Mouse (Mus musculus) forebrain, embryonic 14.5 days (tissue): ENCODE results near the gene Slc25a5. TPM values are rescaled to one million over a fixed set of nuclear protein-coding genes. Genes with fewer than 3 reads are reported as not detected.

Experiments used
- ATAC-seq: fragments of 200-750 bp; cut with Nextera tagmentation; 2 replicates; pipeline ENCODE4 v1.8.0; 2017; ENCODE audit warnings: mild to moderate bottlenecking, moderate library complexity
- DNase-seq: peaks from one replicate; pipeline ENCODE4 v3.0.0-alpha.2; 2015; ENCODE audit warnings: low spot score
- H3K27ac ChIP-seq: fragments of 300-500 bp; sonication (generic); 2 replicates; pipeline ENCODE4 v1.5.1; 2014; ENCODE audit warnings: low read depth, mild to moderate bottlenecking, control low read depth, low read length, moderate library complexity
- H3K27me3 ChIP-seq: fragments of 300-500 bp; sonication (generic); replicated peaks from 2 replicates; pipeline ENCODE4 v1.6.1; 2014; ENCODE audit warnings: low read length, control low read depth, mixed read lengths; ENCODE audit not compliant: control insufficient read depth, insufficient read depth
- H3K36me3 ChIP-seq: fragments of 300-500 bp; sonication (generic); 2 replicates; pipeline ENCODE4 v1.6.1; 2014; ENCODE audit warnings: low read length, control low read depth; ENCODE audit not compliant: control insufficient read depth, insufficient read depth
- H3K4me1 ChIP-seq: fragments of 300-500 bp; sonication (generic); 2 replicates; pipeline ENCODE4 v1.6.1; 2014; ENCODE audit warnings: antibody characterized with exemption, low read length, control low read depth; ENCODE audit not compliant: control insufficient read depth, insufficient read depth
- H3K4me2 ChIP-seq: fragments of 300-500 bp; sonication (generic); 2 replicates; pipeline ENCODE4 v1.6.1; 2014; ENCODE audit warnings: mild to moderate bottlenecking, control low read depth, low read length
- H3K4me3 ChIP-seq: fragments of 300-500 bp; sonication (generic); 2 replicates; pipeline ENCODE4 v1.5.1; 2014; ENCODE audit warnings: low read depth, low read length, control low read depth
- H3K9ac ChIP-seq: fragments of 300-500 bp; sonication (generic); 2 replicates; pipeline ENCODE4 v1.6.1; 2014; ENCODE audit warnings: mild to moderate bottlenecking, low read length, control low read depth, moderate library complexity
- H3K9me3 ChIP-seq: fragments of 300-500 bp; sonication (generic); replicated peaks from 2 replicates; pipeline ENCODE4 v1.6.1; 2016; ENCODE audit warnings: low read length, control low read depth, mixed read lengths; ENCODE audit not compliant: control insufficient read depth
- WGBS: fragments of 180-500 bp; shearing (Covaris S2); extraction: QIAGEN DNeasy Blood & Tissue Kit; methylation state at CpG from one replicate; pipeline ENCODE4 v1.1.7; 2014; 5-methylcytosine and 5-hydroxymethylcytosine counted together
- polyA plus RNA-seq: library from polyadenylated mRNA; unstranded; fragments of >200 nt; fragmentation: Nextera tagmentation; extraction: Ambion mirVana; gene quantifications from 2 replicates; pipeline ENCODE4 v1.2.1, GENCODE M21; 2014

Slc25a5 gene
- 589 and 711 TPM in 2 replicates for polyA plus RNA-seq

- Histone ChIP-seq H3K4me1 (no peaks in the 10 kb centered on the region), H3K9ac (peak within 1 kb of the TSS; percentile 72), H3K36me3 (0 out of 2 replicates have a peak, but pooled peaks cover 11% of the 10 kb centered on the region), H3K4me2 (peak within 1 kb of the TSS; percentile 51), H3K9me3 (no peaks in the 10 kb centered on the region), H3K27me3 (no peaks in the 10 kb centered on the region), H3K27ac (peak within 1 kb of the TSS; percentile 72; the same call in 1 of the 2 replicates), H3K4me3 (peak within 1 kb of the TSS; percentile 54)
- peak; percentile 86 for DNase-seq
- ATAC-seq, result peak; percentile 95
- 32% methylated on average over 41 of the region's 41 CpGs for WGBS
Observed at GRCm38 (mm10) chrX:36795424-36796162, at the start of gene Slc25a5. Gene Slc25a5 (plus strand): TSS chrX:36795651.

- Histone ChIP-seq H3K4me1 (no peaks in the 10 kb centered on the region), H3K4me3 (no peak overlapping the region), H3K27me3 (no peaks in the 10 kb centered on the region), H3K36me3 (no peaks in the 10 kb centered on the region), H3K4me2 (no peak overlapping the region), H3K9ac (no peak overlapping the region), H3K27ac (no peak overlapping the region), H3K9me3 (no peaks in the 10 kb centered on the region)
- WGBS, result 84% methylated on average over 8 of the region's 8 CpGs
- DNase-seq (no peak), ATAC-seq (no peak)
Observed at GRCm38 (mm10) chrX:36746789-36747188, 48.7 kb upstream of the Slc25a5 start.

GRCm38 (mm10) chrX:36748573-36748972, 46.9 kb upstream of the Slc25a5 start:
- 56% methylated on average over 3 of the region's 3 CpGs for WGBS
- Histone ChIP-seq H3K4me2 (no peak overlapping the region), H3K9ac (no peak overlapping the region), H3K27me3 (no peaks in the 10 kb centered on the region), H3K9me3 (no peaks in the 10 kb centered on the region), H3K36me3 (no peaks in the 10 kb centered on the region), H3K4me1 (no peaks in the 10 kb centered on the region), H3K4me3 (no peak overlapping the region), H3K27ac (no peak overlapping the region)
- DNase-seq, result no peak
- ATAC-seq, result no peak

GRCm38 (mm10) chrX:36749281-36749785, 46.1 kb upstream of the Slc25a5 start:
- H3K9me3 ChIP-seq, result no peaks in the 10 kb centered on the region
- WGBS, result 79% methylated on average over 6 of the region's 6 CpGs
- no peaks in the 10 kb centered on the region for H3K27me3 ChIP-seq
- ATAC-seq, result no peak
- H3K27ac ChIP-seq, result no peak overlapping the region
- no peak for DNase-seq
- no peaks in the 10 kb centered on the region for H3K36me3 ChIP-seq
- H3K9ac ChIP-seq, result no peak overlapping the region
- no peak overlapping the region for H3K4me2 ChIP-seq
- H3K4me3 ChIP-seq, result no peak overlapping the region
- H3K4me1 ChIP-seq, result no peaks in the 10 kb centered on the region

GRCm38 (mm10) chrX:36750591-36750990, 44.9 kb upstream of the Slc25a5 start:
- WGBS, result 83% methylated on average over 1 of the region's 1 CpGs
- Histone ChIP-seq H3K27me3 (no peaks in the 10 kb centered on the region), H3K4me1 (no peaks in the 10 kb centered on the region), H3K4me2 (no peak overlapping the region), H3K9ac (no peak overlapping the region), H3K4me3 (no peak overlapping the region), H3K27ac (no peak overlapping the region), H3K36me3 (no peaks in the 10 kb centered on the region), H3K9me3 (no peaks in the 10 kb centered on the region)
- no peak for DNase-seq
- ATAC-seq, result no peak

GRCm38 (mm10) chrX:36752586-36752985, 42.9 kb upstream of the Slc25a5 start:
- H3K4me2 ChIP-seq, result no peak overlapping the region
- H3K36me3 ChIP-seq, result no peaks in the 10 kb centered on the region
- WGBS, result 93% methylated on average over 3 of the region's 3 CpGs
- H3K9me3 ChIP-seq, result no peaks in the 10 kb centered on the region
- no peaks in the 10 kb centered on the region for H3K4me1 ChIP-seq
- no peak for DNase-seq
- H3K4me3 ChIP-seq, result no peak overlapping the region
- H3K9ac ChIP-seq, result no peak overlapping the region
- H3K27ac ChIP-seq, result no peak overlapping the region
- ATAC-seq, result no peak
- no peaks in the 10 kb centered on the region for H3K27me3 ChIP-seq

- Histone ChIP-seq H3K4me1 (no peaks in the 10 kb centered on the region), H3K4me3 (no peak overlapping the region), H3K27me3 (no peaks in the 10 kb centered on the region), H3K36me3 (no peaks in the 10 kb centered on the region), H3K27ac (no peak overlapping the region), H3K9me3 (no peaks in the 10 kb centered on the region), H3K9ac (no peak overlapping the region), H3K4me2 (no peak overlapping the region)
- WGBS, result 71% methylated on average over 7 of the region's 7 CpGs
- no peak for ATAC-seq
- no peak for DNase-seq
Observed at GRCm38 (mm10) chrX:36757796-36758472, 37.5 kb upstream of the Slc25a5 start.

GRCm38 (mm10) chrX:36758566-36758965, 36.9 kb upstream of the Slc25a5 start:
- Histone ChIP-seq H3K4me2 (no peak overlapping the region), H3K27ac (no peak overlapping the region), H3K4me3 (no peak overlapping the region), H3K9ac (no peak overlapping the region), H3K4me1 (no peaks in the 10 kb centered on the region), H3K27me3 (no peaks in the 10 kb centered on the region), H3K9me3 (no peaks in the 10 kb centered on the region), H3K36me3 (no peaks in the 10 kb centered on the region)
- 70% methylated on average over 6 of the region's 6 CpGs for WGBS
- no peak for DNase-seq
- no peak for ATAC-seq
